Mouse (Mus musculus) stomach, postnatal 0 days (tissue): ENCODE results near the gene Fam53a. TPM values are rescaled to one million over a fixed set of nuclear protein-coding genes. Genes with fewer than 3 reads are reported as not detected.

Source experiments
- ATAC-seq: fragments of 200-750 bp; cut with Nextera tagmentation; 2 replicates; pipeline ENCODE4 v1.8.0; 2017; ENCODE audit not compliant: low FRiP score, low TSS enrichment
- DNase-seq: peaks from one replicate; pipeline ENCODE4 v3.0.0-alpha.2; 2016; ENCODE audit warnings: low spot score
- H3K27ac ChIP-seq: fragments of 300-500 bp; sonication (generic); replicated peaks from 2 replicates; pipeline ENCODE4 v1.5.1; 2014; ENCODE audit warnings: mild to moderate bottlenecking, control low read depth
- H3K27me3 ChIP-seq: fragments of 300-500 bp; sonication (generic); 2 replicates; pipeline ENCODE4 v1.6.1; 2014; ENCODE audit warnings: low read length; ENCODE audit not compliant: control insufficient read depth, insufficient read depth
- H3K36me3 ChIP-seq: fragments of 300-500 bp; sonication (generic); 2 replicates; pipeline ENCODE4 v1.6.1; 2014; ENCODE audit warnings: low read length, mixed read lengths; ENCODE audit not compliant: control insufficient read depth, insufficient read depth
- H3K4me1 ChIP-seq: fragments of 300-500 bp; sonication (generic); replicated peaks from 2 replicates; pipeline ENCODE4 v1.6.1; 2014; ENCODE audit warnings: antibody characterized with exemption; ENCODE audit not compliant: control insufficient read depth, insufficient read depth
- H3K4me2 ChIP-seq: fragments of 300-500 bp; sonication (generic); replicated peaks from 2 replicates; pipeline ENCODE4 v1.6.1; 2014; ENCODE audit warnings: low read depth, mild to moderate bottlenecking, control low read depth, moderate library complexity
- H3K4me3 ChIP-seq: fragments of 300-500 bp; sonication (generic); 2 replicates; pipeline ENCODE4 v1.5.1; 2014; ENCODE audit warnings: low read depth, low read length, control low read depth
- H3K9ac ChIP-seq: fragments of 300-500 bp; sonication (generic); 2 replicates; pipeline ENCODE4 v1.6.1; 2014; ENCODE audit warnings: mild to moderate bottlenecking, low read length, control low read depth, mixed read lengths
- H3K9me3 ChIP-seq: fragments of 300-500 bp; sonication (generic); 2 replicates; pipeline ENCODE4 v1.6.1; 2016; ENCODE audit warnings: low read length; ENCODE audit not compliant: control insufficient read depth
- CTCF ChIP-seq: IDR thresholded peaks from 2 replicates; pipeline ENCODE4 v1.5.1; 2016; ENCODE audit warnings: antibody characterized with exemption, low read depth, mild to moderate bottlenecking, moderate library complexity
- EP300 ChIP-seq: optimal IDR thresholded peaks from 2 replicates; pipeline ENCODE3; 2016; ENCODE audit warnings: antibody characterized with exemption
- WGBS: fragments of 180-500 bp; shearing (Covaris S2); extraction: QIAGEN DNeasy Blood & Tissue Kit; methylation state at CpG from one replicate; pipeline ENCODE4 v1.1.7; 2014; 5-methylcytosine and 5-hydroxymethylcytosine counted together
- polyA plus RNA-seq: library from polyadenylated mRNA; unstranded; fragments of >200 nt; fragmentation: Nextera tagmentation; extraction: Ambion mirVana; gene quantifications from 2 replicates; pipeline ENCODE4 v1.2.1, GENCODE M21; 2015

The Fam53a gene
- polyA plus RNA-seq, 1 experiment from 2014 or later: 44.9 TPM

GRCm38 (mm10) chr5:33588066-33588465 lies 41.4 kb downstream of the Fam53a start:
- Histone ChIP-seq H3K4me1 (no peaks in the 10 kb centered on the region), H3K4me3 (no peak overlapping the region), H3K27ac (no peak overlapping the region), H3K9me3 (no peaks in the 10 kb centered on the region), H3K27me3 (no peaks in the 10 kb centered on the region), H3K36me3 (no peaks in the 10 kb centered on the region), H3K4me2 (no peak overlapping the region), H3K9ac (no peak overlapping the region)
- DNase-seq: no peak
- TF ChIP-seq CTCF (no peak), EP300 (no peak)
- ATAC-seq: no peak
- WGBS: 56% methylated on average over 3 of the region's 3 CpGs

DNA sequence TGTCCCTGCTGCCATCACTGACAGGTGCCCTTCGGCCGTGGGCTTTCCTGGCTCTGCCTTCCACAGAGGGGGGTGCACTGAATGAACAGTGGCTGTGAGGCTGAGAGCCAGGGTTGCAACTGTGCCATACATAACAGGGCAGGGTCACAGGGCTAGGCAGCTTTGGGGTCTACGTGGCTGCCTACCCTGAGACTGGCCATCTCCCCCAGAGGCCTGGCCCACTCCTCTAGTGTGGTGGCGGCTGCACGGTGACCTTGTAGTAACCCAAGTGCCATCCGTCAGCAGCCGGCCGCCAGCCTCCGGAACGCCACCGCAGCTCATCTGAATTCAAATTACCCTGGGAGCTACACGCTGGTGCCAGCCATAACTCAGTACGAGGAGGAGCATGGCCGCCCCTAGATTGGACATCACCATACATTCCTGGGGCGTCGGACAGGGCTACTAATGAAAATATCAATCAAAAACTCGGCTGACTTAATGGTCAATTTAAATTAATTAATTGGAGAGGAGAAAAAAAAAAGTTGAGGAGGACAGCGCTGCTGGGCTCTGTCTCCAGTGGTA lies 41.9 kb downstream of the Fam53a start:
- 68% methylated on average over 18 of the region's 18 CpGs for WGBS

DNA sequence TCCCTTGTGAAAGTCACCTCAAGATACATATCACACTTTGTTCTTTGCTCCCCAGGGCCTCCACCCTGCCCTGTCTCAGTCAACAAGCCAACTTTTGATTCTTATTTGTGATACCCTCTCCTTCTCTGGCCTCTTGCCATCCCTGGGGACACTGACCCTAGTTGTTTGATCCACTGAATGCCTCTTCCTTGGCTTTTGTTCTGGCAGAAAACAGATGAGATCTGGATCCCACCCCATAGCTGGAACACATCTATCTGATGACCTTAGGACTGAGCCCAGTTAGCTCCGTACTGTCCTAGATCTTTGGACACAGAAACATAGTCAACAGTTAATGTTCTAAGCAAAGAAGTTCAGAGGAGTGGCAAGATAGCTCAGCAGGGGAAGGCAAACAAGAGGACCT lies 49.1 kb downstream of the Fam53a start:
- no peaks in the 10 kb centered on the region for H3K9me3 ChIP-seq
- H3K4me3 ChIP-seq: no peak overlapping the region
- H3K27me3 ChIP-seq: no peaks in the 10 kb centered on the region
- H3K4me1 ChIP-seq: no peaks in the 10 kb centered on the region
- H3K4me2 ChIP-seq: no peak overlapping the region
- no peak overlapping the region for H3K27ac ChIP-seq
- H3K36me3 ChIP-seq: no peaks in the 10 kb centered on the region
- 50% methylated on average over 1 of the region's 1 CpGs for WGBS
- ATAC-seq (no peak), DNase-seq (no peak)
- H3K9ac ChIP-seq: no peak overlapping the region
- TF ChIP-seq CTCF (no peak), EP300 (no peak)

More for the DNA sequence above, 41.9 kb downstream of the Fam53a start:
- Histone ChIP-seq H3K36me3 (no peaks in the 10 kb centered on the region), H3K4me2 (no peak overlapping the region), H3K27ac (no peak overlapping the region), H3K4me3 (no peak overlapping the region), H3K4me1 (no peaks in the 10 kb centered on the region), H3K9me3 (no peaks in the 10 kb centered on the region), H3K9ac (no peak overlapping the region), H3K27me3 (no peaks in the 10 kb centered on the region)
- ATAC-seq (no peak), DNase-seq (no peak)
- TF ChIP-seq EP300: no peak
- no peak for TF ChIP-seq CTCF

DNA sequence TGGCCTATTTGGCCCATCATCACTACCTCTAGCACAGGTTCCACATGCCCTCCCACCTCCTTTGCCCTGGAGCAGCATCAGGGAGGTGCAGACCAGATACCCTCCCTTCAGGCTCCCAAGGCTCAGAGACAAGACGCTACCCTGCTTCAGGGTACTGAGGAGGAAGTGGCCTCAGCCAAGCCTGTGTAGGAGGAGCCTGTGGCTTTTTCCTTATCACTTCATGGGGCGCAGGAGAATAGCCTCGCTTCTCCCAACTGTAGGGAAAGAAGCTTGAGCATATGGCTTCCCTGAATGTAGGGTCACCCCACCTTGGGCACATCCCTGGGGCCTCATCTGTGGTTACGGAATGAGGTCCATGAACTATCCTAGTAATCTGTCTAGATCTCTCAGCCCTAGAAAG lies 55.2 kb downstream of the Fam53a start:
- Histone ChIP-seq H3K9me3 (no peaks in the 10 kb centered on the region), H3K27me3 (no peaks in the 10 kb centered on the region), H3K4me2 (no peak overlapping the region), H3K36me3 (no peaks in the 10 kb centered on the region), H3K9ac (no peak overlapping the region), H3K4me3 (no peak overlapping the region), H3K4me1 (no peaks in the 10 kb centered on the region), H3K27ac (no peak overlapping the region)
- TF ChIP-seq CTCF (no peak), EP300 (no peak)
- DNase-seq: no peak
- WGBS: 70% methylated on average over 4 of the region's 4 CpGs
- no peak for ATAC-seq

DNA sequence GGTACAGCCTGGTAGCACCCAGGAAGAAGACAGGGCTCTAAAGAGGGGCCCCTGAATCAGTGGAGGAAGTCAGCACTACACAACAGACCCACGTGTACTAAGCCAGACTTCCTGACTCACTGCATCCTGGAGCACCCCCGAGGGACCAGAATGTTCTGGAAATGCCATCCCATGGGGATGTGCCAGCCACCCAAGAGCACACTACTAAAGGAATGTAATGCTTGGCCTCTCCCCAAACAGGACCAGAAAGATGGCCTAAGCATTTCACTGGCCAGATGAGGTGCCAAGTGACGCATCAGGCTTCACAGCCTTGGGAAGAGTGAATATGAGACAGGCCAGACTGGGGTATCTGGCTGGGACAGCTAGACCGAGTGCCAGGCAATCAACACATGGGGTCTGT lies 63.5 kb downstream of the Fam53a start:
- no peak overlapping the region for H3K4me3 ChIP-seq
- ATAC-seq (no peak), DNase-seq (no peak)
- H3K27ac ChIP-seq: no peak overlapping the region
- no peaks in the 10 kb centered on the region for H3K4me1 ChIP-seq
- no peaks in the 10 kb centered on the region for H3K27me3 ChIP-seq
- no peak overlapping the region for H3K4me2 ChIP-seq
- H3K9me3 ChIP-seq: no peaks in the 10 kb centered on the region
- H3K9ac ChIP-seq: no peak overlapping the region
- H3K36me3 ChIP-seq: no peaks in the 10 kb centered on the region
- TF ChIP-seq CTCF (no peak), EP300 (no peak)
- 73% methylated on average over 4 of the region's 4 CpGs for WGBS

- no peaks in the 10 kb centered on the region for H3K4me1 ChIP-seq
- no peak overlapping the region for H3K27ac ChIP-seq
- H3K4me2 ChIP-seq: no peak overlapping the region
- ATAC-seq: no peak
- no peak for DNase-seq
- H3K9me3 ChIP-seq: no peaks in the 10 kb centered on the region
- TF ChIP-seq EP300 (no peak), CTCF (no peak)
- H3K9ac ChIP-seq: no peak overlapping the region
- no peaks in the 10 kb centered on the region for H3K27me3 ChIP-seq
- WGBS: 43% methylated on average over 14 of the region's 14 CpGs
- H3K36me3 ChIP-seq: no peaks in the 10 kb centered on the region
- H3K4me3 ChIP-seq: no peak overlapping the region
Observed at GRCm38 (mm10) chr5:33556277-33556995, 73.0 kb downstream of the Fam53a start.

Other genes starting within 250 kb of the Fam53a start
- not detected in 2 replicates for gene Nkx1-1, start 195.7 kb downstream of the Fam53a start, polyA plus RNA-seq
- gene Gm9903, start 290 bp upstream of the Fam53a start, polyA plus RNA-seq: 0.25 and 0.42 TPM in 2 replicates
- 84.0 and 87.3 TPM in 2 replicates for gene Slbp, start 22.9 kb upstream of the Fam53a start, polyA plus RNA-seq
- 33.8 and 44.0 TPM in 2 replicates for gene Tacc3, start 28.5 kb upstream of the Fam53a start, polyA plus RNA-seq
- gene Tmem129, start 28.8 kb upstream of the Fam53a start, polyA plus RNA-seq: 16.7 and 17.4 TPM in 2 replicates
- 17.4 and 19.3 TPM in 2 replicates for gene Fgfr3, start 92.0 kb upstream of the Fam53a start, polyA plus RNA-seq
- gene Letm1, start 153.2 kb upstream of the Fam53a start, polyA plus RNA-seq: 39.5 and 42.6 TPM in 2 replicates
- gene Nsd2, start 191.1 kb upstream of the Fam53a start, polyA plus RNA-seq: 8.5 and 10.3 TPM in 2 replicates